Mouse (Mus musculus) bone marrow macrophage, adult 2 months (primary cell): Measurements from ENCODE around the gene Muc4. TPM values are rescaled to one million over a fixed set of nuclear protein-coding genes. Genes with fewer than 3 reads are reported as not detected.

ENCODE experiments used
- H3K27ac ChIP-seq: 2 replicates; pipeline ENCODE4 v1.5.1; 2012; ENCODE audit warnings: low read depth, low read length; ENCODE audit not compliant: insufficient read depth
- H3K4me1 ChIP-seq: 2 replicates; pipeline ENCODE4 v1.6.1; 2012; ENCODE audit warnings: low read length; ENCODE audit not compliant: control insufficient read depth, insufficient read depth
- H3K4me3 ChIP-seq: 2 replicates; pipeline ENCODE4 v1.5.1; 2012; ENCODE audit warnings: mild to moderate bottlenecking, low read length, moderate library complexity; ENCODE audit not compliant: insufficient read depth
- CTCF ChIP-seq: IDR thresholded peaks from 2 replicates; pipeline ENCODE4 v1.5.1; 2012; ENCODE audit warnings: low read depth, mild to moderate bottlenecking, low read length, moderate library complexity
- POLR2A ChIP-seq: IDR thresholded peaks from 2 replicates; pipeline ENCODE4 v1.6.1; 2012; ENCODE audit warnings: mild to moderate bottlenecking, low read depth, low read length, borderline replicate concordance
- polyA plus RNA-seq: library from polyadenylated mRNA; stranded (reverse); fragments of >200 nt; gene quantifications from 2 replicates; pipeline ENCODE4 v1.2.4, GENCODE M21; 2012; ENCODE audit not compliant: missing spikeins, insufficient read depth, insufficient read length

Gene Muc4
- polyA plus RNA-seq, 1 experiment, result not detected

DNA sequence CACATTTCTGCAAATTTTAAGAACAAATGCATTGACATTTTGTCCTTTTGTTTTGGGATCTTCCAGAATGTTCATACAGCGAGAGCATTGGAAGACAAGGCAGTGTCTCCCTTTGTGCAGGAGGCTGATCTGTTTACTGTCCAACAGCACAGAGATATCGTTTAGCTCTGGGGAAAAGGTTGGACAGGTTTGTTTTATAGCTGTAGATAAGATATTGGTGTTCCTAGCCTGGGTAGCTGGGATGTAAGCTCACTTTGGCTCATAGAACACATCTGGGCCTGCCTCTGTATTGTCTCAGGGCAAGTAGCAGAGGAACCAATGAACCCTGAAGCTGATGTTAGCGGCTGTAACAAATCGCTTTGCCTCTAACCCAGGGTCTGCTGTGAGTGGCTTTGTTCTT is 11.9 kb upstream of the Muc4 start:
- H3K4me3 ChIP-seq, result no peak overlapping the region
- no peaks in the 10 kb centered on the region for H3K4me1 ChIP-seq
- H3K27ac ChIP-seq, result no peak overlapping the region
- no peak for TF ChIP-seq CTCF
- no peak for TF ChIP-seq POLR2A

DNA sequence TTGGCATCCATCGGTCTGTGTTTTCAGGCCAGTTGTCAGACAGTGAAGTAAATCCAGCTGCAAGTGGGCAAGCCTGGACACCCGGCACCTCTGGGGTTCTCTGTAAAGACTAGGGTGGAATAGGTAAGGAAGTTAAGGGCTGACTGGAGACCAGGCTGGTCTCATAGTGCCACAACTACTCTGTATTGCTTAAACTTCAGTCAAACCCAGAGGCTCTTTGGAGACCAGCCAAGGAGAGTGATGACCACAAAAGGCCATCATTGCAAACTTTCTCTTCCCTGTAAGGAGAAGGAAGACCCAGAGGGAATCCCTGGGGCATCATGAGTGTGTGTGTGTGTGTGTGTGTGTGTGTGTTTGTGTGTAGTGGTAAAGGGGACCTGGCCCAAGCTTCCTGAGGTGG is 11.4 kb upstream of the Muc4 start:
- Histone ChIP-seq H3K27ac (no peak overlapping the region), H3K4me1 (no peaks in the 10 kb centered on the region), H3K4me3 (no peak overlapping the region)
- no peak for TF ChIP-seq CTCF
- no peak for TF ChIP-seq POLR2A

DNA sequence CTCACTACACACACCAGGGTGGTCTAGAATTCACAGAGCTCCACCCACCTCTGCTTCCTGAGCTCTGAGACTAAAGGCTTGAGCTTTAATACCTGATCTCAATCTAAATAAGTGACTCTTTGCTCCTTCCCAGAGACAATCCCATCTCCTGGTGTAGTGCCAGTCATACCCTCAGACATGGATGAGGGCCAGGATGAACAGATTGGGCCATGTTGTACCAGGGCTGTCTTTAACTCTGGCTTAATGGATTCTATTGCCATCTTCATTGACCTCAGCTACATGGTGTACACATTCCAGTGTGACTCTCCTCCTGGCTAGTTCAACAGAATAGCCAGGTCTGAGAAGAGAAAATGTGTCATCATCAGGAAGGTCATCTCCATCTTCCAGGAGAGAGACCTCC is 9.2 kb upstream of the Muc4 start:
- Histone ChIP-seq H3K4me3 (no peak overlapping the region), H3K27ac (no peak overlapping the region), H3K4me1 (no peaks in the 10 kb centered on the region)
- TF ChIP-seq CTCF, result no peak
- TF ChIP-seq POLR2A, result no peak

DNA sequence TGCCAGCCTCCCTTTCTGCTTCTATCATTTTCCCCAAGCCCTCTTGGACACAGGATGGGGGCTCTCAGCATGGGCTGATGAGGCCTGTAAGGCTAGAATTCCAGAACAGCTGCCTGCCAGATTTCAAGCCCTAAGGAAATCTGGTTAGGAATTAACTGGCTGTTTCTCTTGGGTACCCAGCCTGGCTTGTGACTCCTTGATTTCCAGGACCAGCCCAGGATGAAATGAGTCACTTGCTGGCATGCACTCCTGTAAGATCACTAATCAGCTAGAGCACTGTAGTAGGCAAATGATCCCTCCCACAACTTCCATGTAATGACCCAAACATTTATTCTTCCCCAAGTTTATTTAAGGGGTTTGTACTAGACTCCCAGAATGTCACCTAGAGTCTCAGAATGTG is 7.4 kb upstream of the Muc4 start:
- no peak overlapping the region for H3K4me3 ChIP-seq
- TF ChIP-seq CTCF, result no peak
- TF ChIP-seq POLR2A, result no peak
- no peaks in the 10 kb centered on the region for H3K4me1 ChIP-seq
- H3K27ac ChIP-seq, result no peak overlapping the region

DNA sequence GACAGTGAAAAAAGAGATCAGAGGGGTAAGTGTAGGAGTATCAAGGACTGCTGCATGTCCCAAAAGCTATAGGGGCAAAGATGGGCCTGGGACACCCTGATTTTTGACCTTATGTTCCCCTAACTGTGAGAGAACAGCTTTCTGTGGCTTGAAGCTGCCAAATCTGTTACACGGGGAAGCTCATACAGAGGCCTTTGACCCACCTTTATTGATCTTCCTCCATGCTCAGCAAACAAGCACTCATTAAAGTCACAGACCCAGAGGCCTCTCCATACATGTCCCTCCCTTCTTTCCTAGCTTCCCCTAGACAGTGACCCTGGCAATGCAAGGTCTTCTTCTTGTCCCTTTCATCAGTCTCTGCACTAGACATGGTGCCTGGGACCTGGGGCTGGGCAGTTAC is 7.0 kb upstream of the Muc4 start:
- no peak for TF ChIP-seq CTCF
- H3K27ac ChIP-seq, result no peak overlapping the region
- no peak overlapping the region for H3K4me3 ChIP-seq
- H3K4me1 ChIP-seq, result no peaks in the 10 kb centered on the region

DNA sequence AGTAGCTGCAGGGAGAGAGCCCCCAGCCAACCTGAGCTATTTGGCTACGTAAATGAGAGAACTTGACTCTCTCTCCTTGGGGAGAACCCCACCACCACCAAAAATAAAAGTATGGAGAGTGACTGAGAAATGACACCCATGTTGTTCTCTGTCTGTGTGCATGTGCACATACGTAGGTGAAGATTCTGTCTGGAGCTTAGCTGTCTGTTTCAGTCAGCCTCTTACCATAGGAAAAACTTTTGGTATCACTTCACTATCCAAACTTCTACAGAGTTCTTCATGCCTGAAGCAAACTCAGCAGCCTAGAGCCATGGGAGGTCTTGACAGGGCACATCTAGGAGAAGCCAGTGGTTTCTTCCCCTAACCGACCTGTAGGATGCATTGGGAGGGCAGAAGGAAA is 2.5 kb upstream of the Muc4 start:
- no peaks in the 10 kb centered on the region for H3K4me1 ChIP-seq
- TF ChIP-seq POLR2A, result no peak
- no peak for TF ChIP-seq CTCF
- no peak overlapping the region for H3K4me3 ChIP-seq
- H3K27ac ChIP-seq, result no peak overlapping the region

DNA sequence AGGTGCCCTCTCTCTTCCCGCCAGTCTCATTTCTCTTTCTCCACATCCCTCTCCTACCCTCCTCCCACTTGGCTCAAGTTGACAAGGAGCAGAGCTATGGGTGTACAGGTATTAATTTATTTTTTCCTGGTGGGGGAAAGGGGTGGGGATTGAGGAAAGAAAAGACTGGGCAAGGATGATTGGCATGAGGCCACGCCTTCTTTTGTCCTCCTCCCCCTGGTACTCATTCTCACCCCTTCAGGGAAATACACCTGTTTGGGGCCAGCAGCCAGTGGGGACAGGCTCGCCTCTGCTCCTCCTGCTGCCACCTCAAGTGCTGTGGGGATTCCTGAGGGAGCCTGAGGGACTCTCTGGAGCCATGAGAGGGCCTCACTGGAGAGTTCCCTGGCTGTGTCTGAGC is 336 bp downstream of the Muc4 start:
- Histone ChIP-seq H3K4me3 (no peak overlapping the region), H3K27ac (no peak overlapping the region), H3K4me1 (no peaks in the 10 kb centered on the region)
- TF ChIP-seq CTCF (no peak), POLR2A (no peak)

DNA sequence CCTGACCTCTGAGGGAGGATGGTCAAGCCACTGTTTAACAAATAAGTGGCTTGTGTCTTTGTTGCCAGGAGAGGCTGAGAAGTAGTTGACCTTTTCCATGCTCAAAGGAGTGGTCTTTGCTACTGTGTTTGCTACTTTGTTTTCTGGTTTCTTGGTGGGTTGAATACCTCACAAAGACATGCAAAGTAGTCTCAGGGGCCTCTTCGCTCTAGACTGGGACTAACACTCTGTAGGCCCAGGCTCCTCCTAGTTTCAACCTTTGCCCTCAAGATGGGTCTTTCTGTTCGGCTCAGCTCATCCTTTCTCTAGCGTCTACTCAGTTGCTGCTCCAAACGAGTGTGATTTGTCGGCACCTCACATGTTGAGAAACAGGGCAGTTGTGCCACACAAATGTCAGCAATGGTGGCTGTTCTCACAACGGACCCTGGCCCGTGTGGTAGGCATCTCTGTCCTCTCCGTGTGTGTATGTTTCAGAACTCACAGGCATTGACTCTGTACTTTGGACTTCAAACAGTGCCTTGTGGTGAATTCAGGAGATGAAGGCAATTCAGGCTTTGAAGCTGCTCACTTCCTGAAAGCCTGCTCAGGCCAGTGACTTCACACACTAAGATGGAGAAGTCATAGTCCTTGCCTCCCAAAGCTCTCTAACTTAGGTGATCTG is 4.4 kb downstream of the Muc4 start:
- H3K4me3 ChIP-seq, result no peak overlapping the region
- 0 out of 2 replicates have a peak, but pooled peaks cover 2% of the 10 kb centered on the region for H3K4me1 ChIP-seq
- H3K27ac ChIP-seq, result no peak overlapping the region
- no peak for TF ChIP-seq CTCF
- no peak for TF ChIP-seq POLR2A

DNA sequence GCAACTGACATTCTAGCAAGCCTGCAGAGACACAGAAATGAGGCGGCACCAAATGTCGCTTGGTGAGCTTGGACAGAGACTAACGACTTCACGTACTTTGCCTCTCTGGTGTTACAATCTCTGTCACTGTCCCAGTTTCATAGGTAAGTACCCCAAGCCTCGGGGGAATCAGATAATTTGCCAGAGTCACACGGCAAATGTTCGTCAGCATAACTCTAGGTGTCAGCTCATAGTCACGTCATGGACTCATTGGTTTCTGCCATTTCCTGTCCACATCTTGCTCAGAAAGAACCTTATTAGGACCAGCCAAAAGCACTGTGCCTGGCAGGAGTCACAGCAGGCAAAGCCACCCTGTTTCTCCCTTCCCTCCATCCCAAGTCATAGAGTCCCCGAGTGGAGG is 5.7 kb downstream of the Muc4 start:
- Histone ChIP-seq H3K4me1 (peaks cover 8% of the 10 kb centered on the region), H3K4me3 (no peak overlapping the region), H3K27ac (no peak overlapping the region)
- TF ChIP-seq CTCF, result no peak
- TF ChIP-seq POLR2A, result no peak

DNA sequence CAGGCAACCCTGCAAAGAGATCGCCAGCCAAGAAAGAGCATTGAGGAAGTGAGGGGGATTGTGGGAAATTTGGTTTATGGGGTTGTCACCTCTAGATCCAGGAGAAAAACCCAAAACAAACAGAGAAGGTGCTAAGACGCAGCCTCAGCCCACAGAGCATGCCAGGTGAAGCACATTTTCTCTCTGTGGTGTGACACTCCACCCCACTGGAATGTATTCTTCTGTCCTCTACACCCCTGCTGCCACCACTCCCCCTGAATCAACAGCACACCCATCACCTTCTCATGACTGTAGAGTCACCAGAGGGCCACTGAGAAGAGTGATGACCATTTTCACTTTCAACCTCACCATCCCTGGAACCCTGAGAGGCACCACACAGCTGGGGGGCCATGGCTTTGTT is 7.0 kb downstream of the Muc4 start:
- no peak overlapping the region for H3K4me3 ChIP-seq
- no peak overlapping the region for H3K27ac ChIP-seq
- peaks cover 8% of the 10 kb centered on the region for H3K4me1 ChIP-seq
- TF ChIP-seq CTCF (no peak), POLR2A (no peak)

DNA sequence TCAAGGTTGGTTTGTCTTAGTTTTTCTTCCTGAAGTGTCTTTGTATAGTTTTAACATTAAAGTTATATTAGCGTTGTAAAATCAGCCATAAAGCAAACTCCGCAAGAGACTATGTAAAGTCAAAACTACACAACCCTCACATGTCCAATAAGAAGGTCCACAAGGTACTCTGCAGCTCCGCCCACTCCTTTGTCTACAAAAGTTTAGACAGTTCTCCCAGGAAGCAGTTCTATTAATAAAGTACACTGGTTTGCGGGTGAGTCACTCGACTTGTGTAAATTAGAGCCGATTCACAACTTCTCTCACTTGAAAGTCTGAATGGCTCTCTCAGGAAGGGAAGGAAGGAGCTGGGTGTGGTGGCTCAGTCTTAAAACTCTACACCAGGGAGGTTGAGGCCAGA is 10.2 kb downstream of the Muc4 start:
- Histone ChIP-seq H3K4me3 (no peak overlapping the region), H3K4me1 (peaks cover 8% of the 10 kb centered on the region), H3K27ac (no peak overlapping the region)
- no peak for TF ChIP-seq POLR2A
- TF ChIP-seq CTCF, result no peak
